Mouse (Mus musculus) pancreas, adult 10 weeks (tissue): ENCODE measurements around the gene Il2ra. TPM values are rescaled to one million over a fixed set of nuclear protein-coding genes. Genes with fewer than 3 reads are reported as not detected.

Source experiments
- polyA plus RNA-seq: library from polyadenylated mRNA; stranded (reverse); fragments of 350-450 nt; fragmentation: Illumina TruSeq; extraction: RNeasy Lipid Tissue Mini Kit (QIAGEN cat#74804); gene quantifications from one replicate; pipeline ENCODE4 v1.2.3, GENCODE M21; 2015; ENCODE audit warnings: low read depth, low replicate concordance; ENCODE audit not compliant: insufficient read depth

Gene Il2ra
- 0.30 TPM for polyA plus RNA-seq

DNA sequence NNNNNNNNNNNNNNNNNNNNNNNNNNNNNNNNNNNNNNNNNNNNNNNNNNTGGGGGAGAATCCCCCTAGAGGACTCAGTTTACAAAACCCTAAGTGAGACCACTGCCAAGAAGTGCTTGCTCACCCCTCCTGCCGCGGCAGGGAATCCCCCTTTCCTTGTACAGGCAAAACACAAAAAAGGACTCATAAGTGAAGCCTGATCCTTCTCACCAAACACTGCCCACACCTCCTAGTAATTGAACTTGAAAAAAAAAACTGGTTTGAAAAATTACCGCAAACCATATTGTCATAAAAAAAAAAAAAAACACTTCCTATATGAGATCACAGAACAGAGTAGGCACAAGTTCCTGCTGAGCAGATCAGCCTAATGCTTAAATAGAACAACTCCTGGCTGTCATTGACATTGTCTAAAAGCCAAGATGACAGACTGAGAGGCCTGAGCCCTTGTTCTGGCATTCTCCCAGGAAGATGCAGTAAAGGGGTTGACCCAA lies at the start of gene Il2ra:
Gene Il2ra (plus strand): TSS at position 357 of the 491 bp plus-strand sequence.

DNA sequence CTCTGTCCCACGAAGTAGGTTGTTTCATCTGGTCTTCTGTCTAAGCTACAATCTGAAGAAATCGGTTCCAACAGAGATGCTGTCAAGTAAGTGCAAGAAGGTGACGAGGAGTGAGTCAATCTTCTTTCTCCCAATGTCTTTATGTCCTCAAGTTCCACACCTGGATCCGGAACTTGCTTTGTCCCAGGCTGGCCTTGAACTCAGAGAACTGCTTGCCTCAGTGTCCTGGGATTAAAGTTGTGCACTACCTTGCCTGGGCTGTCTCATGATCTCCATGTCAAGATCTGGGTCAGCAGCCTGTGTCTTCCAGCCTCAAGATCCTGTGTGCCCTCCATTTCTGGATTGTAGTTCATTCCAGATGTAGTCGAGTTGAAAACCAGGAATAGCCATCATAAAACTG lies 38.6 kb upstream of the Il2ra start, which contains the start of gene Rbm17:
Gene Rbm17 (minus strand): TSS at position 101 of the 400 bp plus-strand sequence.

DNA sequence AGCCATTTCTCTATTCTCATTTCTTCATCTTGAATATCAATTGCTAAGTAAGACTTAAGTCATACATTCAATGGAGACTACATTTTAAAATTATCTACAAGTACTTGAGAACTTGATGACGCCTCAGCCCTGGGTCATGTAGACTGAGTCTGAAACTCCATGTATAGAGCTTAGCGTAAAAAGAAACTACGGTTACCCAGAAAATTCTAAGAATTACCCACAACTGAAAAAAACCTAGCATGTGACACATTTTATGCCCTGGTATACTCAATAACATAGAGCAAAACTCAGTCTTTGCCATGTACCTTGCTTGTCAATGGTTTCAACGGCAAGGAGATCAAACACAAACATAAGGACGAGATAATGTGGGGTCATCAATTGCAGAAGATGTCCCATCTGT lies 16.7 kb upstream of the Il2ra start, which contains the start of gene Gm17490:
Gene Gm17490 (minus strand): TSS at position 375 of the 400 bp plus-strand sequence.

DNA sequence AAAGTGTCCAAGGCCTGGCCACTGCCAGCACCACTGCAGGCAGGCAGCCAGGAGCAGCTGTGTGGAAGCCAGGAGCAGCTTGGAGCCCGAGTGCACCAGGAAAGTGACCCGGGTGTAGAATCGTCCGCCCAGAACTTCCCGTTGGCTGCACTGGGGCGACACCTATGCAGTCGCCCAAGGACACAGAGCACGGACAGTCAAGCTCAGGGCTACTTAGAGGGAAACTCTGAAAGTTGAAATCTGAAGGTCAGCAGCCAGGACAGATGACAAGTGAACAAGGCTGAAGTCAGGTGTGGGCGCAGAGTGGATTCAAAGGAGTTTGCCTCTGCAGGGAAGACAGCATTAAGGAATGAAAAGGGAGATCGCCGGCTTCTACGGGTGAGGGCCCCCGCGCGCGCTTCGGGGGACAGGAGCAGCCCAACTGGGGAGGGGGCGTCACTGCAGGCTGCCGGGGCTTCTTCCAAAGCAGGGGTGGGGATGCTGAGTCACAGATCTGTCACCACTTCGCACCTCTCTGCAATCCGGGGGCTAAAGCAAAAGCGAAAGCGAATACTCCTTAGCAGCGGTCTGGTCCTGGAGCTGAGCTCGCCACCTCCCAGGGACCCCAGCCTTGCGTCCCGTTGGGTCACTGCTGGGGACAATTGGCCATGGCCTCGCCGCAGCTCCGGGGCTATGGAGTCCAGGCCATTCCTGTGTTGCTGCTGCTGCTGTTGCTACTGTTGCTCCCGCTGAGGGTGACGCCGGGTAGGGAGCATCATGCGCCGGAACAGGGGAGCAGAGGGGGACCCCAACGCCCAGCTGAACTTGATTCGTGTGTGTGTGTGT lies 62.8 kb downstream of the Il2ra start, which contains the start of gene Il15ra:
Gene Il15ra (plus strand): TSS at position 90 of the 825 bp plus-strand sequence.

Other genes with a start within 250 kb of the Il2ra start
- 4.6 TPM for gene Pfkfb3, start 88.7 kb upstream of the Il2ra start, polyA plus RNA-seq
- 38.7 TPM for gene Rbm17, start 38.7 kb upstream of the Il2ra start, polyA plus RNA-seq
- gene Gm17490, start 16.5 kb upstream of the Il2ra start, polyA plus RNA-seq: not detected
- gene Il15ra, start 62.5 kb downstream of the Il2ra start, polyA plus RNA-seq: 6.0 TPM
- 22.0 TPM for gene Fbh1, start 134.8 kb downstream of the Il2ra start, polyA plus RNA-seq
- 31.5 TPM for gene Ankrd16, start 135.1 kb downstream of the Il2ra start, polyA plus RNA-seq